Mouse (Mus musculus) urinary bladder, postnatal 25 days (tissue): ENCODE results near the gene Lingo1.
A peak's percentile ranks its signal among the peaks of the same experiment; 100 is the strongest.

Source experiments
- DNase-seq: peaks from one replicate; pipeline ENCODE4 v3.0.0; 2022; ENCODE audit warnings: low spot score

Gene Lingo1

DNA sequence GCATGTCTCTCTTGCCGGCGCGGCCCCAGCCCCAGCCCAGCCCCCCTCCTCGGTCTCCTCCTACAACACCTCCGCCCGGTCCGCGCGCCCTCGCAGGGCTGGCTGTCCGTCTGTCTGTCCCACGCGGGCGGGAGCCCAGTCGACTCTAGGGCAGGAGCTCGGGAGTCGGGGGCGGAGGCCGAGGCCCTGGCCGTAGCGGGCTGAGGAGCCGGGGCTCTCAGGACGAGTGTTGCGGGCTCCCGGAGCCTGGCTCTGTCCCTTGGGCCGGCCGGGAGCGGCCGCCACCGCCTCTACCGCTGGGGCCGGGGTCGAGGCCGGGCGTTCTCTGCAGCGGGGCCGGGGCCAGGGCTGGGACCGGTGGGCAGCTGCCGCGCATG is 161.2 kb downstream of the Lingo1 start:
- peak; percentile 17 for DNase-seq

DNA sequence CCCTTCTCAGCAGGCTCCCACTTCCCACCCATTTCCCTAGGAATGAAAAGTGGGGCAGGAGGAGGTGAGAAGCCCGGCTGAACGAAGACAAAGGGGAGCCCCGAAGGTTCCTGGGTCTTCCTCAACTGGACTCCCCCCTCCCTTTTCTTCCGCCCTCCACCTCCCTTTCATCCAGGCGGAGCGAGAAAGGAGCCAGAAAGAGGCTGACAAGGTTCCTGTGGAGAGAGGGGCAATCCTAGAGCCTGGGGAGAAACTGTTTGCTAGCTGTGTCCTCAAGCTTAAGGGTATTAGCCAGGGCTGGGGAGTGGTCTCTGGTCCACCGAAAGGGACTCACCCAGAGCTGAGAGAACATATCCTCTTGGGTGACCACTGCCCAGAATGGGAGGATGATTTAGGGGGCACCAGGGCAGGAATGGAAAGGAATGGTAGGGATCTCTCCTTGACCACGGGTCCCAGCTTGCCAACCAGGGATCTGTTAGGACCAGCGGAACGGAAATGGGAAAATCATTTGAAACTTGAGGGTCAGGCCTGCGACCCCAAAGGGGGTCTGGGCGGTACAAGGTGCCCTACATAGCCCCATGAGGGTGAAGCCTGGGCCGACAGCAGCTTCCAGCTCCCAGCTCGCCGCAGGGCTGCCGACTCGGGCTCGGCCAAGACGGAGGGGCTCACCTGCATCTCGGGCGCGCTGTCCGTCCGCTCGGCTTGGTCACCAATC is 161.7 kb downstream of the Lingo1 start:
- DNase-seq, result no peak

DNA sequence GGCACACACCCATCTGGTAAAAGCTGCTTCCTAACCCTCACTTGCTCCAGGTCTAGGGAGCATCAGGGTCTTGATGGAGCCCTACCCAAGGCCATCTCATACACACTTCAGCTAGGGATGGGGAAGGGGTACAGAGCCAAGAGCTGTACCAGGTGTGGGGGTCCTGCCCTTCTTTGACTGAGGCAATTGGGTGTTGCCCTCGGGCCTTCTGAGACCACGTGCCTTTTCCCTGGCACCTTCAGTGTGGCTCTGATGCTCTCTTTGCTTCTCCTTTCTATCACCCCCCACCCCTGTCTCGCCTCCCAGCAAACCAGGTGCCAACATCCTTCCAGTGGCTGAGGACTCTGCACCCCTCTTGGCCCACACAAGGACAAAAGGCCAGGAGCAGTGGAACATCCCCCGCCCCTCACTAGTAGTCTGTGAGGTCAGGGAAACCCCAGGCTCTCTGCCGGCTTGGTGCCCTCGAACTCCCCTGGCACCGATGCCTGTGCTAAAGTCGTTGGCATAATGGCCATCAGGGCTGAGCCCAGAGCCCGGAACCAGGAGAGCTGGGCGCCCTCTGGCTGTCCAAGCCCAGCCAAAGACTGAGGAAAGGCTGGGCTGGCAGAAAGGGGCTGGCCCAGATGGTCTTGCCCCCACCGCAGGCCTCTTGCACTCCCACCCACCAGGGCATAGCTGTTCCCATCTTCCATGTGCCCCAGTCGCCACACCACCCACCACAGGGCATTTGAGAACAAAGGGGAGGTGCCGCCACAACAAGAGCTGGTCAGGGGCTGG is 162.6 kb downstream of the Lingo1 start:
- DNase-seq, result no peak

DNA sequence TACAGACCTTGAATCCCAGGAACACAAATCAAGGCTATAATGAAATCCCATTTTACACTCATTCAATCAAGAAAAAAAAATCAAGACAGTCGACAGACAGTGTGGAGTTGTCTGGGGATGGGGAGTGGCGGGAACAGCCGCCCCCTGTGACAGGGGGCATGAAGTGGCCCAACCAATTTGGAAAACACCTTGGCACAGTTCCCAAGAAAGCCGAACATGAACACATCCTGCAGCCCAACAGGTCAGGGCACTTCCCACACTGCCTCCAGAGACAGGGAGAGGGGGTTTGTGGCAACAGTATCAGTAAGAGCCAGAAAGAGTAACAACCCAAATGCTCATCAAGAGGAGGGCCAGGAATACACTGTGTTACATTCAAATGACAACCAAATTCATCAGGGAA is 165.3 kb downstream of the Lingo1 start:
- no peak for DNase-seq

DNA sequence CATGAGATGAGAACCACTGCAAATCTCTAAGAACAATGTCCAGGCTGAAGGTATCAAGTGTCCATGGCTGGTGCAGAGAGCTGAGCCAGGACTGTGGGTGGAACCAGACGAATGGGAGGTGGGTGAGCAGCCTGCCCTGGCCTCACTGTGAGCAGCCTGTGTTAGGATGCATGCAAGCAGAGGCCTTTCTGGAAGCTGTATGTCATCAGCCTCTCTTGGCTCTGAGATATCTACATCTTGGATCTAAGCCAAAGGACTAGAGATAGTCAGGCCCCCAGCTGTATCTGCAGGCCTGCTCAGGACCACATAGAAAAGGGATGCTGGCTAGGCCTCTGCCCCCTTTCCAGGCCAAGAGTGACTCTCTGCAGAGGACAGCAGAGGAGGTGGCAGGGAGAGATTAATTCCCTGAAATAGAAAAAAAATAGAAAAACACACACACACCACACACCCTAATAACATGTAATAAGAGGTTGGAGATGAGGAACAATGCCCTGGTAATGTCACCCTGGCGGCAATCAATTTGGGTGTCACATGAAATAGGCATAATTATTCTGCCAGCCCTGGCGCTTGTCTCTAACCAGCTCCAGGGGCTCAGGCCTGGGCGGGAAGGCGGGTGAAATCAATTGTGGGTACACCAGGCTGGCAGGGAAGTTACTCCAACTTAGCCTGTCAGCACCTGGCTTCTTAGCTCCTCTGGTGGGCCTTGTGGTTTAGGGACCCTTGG is 166.4 kb downstream of the Lingo1 start:
- DNase-seq, result no peak

DNA sequence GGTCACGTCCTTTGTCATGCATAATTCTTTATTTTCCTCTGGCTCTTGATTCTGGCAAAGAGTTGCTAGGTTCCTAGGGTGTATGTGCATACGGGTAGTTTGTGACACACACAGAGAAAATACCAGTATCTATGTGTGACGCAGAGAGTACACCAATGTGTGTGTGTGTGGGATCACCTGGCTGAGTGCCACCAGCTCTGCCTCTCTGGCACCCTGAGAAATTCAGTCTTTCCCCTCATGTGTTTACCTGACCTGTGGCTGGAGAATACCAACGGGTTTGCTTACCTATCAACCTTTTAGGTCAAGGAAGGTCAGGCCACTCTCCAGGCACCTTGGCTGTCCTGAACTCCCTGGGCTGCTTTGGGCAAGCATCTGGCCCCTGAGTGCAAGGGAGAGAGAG is 169.0 kb downstream of the Lingo1 start:
- DNase-seq, result no peak

DNA sequence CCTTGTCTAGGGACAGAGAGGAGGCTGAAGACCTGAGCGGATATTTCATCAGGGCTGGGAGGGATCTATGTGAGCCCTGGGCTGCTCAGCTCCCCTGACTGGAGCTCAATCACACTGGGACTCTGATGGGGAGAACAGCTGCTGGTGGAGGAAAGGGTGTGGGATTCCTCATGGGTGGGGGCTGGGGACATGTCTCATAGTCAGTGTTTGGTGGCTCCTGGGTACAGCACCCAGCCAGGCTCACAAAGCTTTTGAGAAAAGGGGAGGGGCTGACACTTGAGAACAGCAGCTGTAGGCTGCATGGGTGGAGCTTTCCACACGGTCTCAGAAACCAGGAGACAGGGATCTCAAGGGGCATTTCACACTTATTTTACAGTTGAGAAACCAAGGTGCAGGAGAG is 171.3 kb downstream of the Lingo1 start:
- no peak for DNase-seq

DNA sequence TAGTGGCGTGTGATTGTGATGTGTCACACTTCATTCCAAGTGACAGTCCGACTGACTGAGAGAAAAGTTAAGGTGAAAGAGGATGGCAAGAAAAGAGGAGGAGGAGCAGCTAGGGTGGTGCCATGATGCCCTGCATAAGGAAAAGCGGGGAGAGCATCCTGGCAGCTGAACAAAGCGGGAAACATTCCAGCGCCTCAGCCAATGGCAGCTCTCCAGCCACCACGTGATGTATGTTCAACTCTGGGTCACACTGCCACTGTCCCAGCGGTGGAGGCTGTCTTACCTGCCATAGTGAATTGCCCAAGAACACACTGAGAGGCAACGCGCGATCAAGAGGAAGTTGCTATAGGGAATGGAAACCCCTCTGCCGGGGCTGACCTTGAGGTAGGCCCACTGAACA is 172.9 kb downstream of the Lingo1 start:
- DNase-seq, result no peak

DNA sequence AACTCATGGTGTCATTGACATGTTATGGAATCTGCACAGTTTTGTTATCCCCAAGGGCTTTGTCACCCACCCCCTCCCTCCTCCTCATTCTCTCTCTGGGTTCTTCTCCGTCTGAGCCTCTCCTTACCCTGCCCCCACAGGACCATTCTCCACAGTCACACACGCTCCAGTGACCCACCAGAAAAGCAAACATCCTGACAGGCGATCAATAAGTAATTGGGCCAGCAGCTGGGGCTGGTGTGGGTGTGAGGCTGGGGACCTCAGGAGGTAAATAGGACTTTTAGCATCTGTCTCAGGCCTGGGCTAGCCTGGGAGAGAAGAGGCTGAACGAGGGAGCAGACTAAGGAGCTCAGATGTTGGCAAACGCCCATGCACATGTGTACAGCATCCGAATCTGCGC is 173.5 kb downstream of the Lingo1 start:
- no peak for DNase-seq

DNA sequence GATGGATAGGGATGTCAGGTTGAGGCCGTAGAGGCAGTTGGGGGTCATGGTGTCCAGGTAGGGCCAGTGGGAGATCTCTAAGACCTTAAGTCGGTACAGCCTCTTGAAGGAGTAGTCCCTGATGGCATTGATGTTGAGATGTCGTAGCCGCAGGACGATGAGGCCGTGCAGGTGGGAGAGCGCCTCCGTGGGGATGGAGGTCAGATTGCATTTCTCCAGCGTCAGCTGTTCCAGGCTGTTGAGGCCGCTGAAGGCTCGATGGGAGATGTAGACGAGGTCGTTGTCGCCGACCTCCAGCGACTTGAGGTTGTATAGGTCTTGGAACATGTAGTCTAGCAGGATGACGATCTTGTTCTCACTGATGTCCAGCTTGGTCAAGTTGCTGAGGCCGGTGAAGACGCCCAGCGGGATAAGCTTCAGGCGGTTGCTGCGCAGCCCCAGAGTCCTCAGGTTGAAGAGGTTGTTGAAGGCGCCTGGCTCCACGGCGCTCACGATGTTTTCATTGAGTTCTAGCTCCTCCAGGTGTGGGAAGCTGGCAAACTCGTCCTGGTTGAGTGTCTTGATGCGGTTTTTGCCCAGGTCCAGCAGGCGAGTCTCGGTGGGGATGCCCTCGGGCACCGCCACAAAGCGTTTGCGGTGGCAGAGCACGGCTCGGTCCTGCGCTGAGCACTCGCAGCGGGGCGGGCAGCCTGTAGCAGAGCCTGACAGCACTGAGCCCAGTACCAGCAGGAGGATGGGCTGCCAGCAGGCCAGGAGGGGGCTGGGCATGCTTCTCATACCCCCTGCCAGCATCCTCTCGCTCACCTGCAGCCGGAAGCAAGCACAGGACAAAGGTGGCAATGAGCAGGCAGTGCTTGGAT is 175.5 kb downstream of the Lingo1 start:
- no peak for DNase-seq

DNA sequence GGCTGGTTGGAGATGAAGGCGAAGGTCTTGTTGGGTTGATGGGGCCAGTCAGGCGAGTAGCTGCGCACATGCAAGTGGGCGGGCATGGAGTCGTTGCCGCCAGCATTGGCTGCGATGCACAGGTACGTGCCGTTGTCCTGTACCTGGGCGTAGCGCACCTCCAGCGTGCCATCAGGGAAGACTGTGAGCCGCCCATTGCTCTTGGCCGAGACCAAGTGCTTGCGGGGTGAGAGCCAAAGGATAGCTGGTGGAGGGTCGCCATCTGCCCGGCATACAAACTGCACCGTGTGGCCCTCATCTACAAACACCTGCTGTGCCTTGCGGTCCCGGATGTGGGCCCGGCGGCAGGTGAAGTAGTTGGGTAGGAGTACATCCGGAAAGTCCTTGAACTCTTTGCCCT is 176.6 kb downstream of the Lingo1 start:
- DNase-seq, result no peak

DNA sequence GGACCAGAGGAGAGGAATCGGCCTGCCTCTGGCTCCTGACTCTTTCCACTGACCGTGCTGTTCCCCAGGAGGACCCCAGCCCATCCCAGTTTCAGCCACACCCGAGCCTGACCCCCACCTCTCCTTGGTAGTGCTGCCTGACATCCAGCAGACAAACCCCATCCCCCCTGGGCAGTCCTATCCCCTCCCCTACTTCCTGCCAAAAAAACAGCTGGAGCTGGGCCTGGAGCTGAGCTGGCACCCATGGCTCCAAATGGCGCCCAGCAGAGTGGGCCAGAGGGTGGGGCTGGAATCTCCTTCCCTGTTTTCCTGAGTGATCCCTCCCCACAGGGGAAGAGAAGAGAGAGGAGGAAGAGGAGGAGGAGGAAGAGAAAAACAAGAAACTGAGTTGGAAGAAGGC is 177.6 kb downstream of the Lingo1 start:
- no peak for DNase-seq

DNA sequence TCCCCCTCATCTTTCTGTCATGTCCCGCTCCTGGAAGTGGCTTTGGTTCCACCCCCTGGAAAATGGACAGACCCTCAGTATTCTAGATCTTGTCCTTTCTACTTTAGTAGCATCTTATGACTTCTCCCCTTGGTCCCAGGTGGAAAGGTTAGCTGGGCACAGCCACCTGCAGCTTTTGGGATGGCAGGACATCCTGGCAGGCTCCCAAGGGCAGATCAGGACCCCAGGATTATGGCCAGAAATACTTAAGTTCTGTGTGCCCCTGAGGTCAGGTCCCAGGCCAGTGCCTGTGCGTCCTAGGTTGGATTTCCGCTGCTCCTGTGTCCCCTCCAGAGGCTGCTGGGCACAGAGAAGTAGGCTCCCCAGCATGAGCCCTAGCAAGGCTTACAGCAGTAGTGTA is 180.2 kb downstream of the Lingo1 start:
- no peak for DNase-seq

DNA sequence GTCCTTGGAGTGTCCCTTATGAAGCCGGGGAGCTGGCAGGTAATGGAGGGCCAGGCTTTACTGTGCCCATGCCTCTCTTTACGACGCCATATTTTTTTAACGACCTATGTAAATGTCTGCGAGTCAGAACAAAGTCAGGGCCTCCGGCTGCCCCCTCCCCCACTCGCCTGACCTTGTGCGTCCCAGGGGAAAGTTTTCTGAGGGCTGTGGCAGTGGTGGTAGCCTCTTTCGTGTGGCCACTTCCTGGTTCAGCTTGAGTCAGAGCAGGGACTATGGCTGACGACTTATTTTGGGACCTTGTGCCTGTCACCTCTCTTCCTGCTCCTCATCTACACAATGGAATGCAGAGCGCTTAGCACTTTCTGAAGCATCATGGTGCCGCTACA is 183.5 kb downstream of the Lingo1 start:
- DNase-seq, result no peak

DNA sequence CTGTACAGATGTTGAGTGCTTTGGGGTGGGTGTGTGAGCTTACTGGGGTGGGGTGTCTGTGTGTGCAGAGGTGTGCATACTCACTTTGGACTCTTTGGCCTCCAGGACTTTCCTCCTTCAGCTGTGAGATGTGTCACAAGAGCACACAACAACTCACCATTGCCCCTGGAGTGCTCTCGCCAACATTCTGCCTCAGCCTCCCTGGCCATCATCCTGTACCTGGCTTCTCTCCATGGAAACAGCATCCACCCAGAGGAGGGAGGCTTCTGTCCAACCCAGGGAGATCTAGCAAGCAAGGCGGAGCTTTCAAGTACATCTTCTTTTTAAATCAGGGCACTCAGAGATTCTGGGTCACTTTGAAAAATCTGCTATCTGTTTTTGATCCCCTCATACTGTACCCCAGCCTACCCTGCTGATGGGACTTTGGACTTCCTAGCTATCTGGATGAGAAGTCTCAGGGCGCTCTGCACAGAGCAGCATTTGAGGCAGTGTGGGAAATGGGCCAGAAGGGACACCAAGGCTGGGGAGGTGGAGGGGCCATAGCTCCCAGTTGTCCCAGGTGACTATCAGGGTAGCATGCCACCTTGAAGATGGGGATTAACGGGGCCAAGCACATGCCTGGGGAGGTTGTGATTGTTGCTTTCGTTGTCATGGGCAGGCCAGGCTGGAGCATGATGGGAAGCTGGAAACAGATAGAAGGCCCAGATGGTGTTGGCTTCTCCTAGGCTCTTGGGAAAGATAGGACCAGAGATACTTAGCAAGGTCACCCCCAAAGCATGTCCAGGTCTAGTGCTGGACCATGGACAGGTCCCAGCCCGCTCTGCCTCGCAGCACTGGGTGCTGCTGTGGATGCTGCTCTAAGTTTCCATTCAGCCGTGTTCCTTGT is 184.1 kb downstream of the Lingo1 start:
- no peak for DNase-seq

DNA sequence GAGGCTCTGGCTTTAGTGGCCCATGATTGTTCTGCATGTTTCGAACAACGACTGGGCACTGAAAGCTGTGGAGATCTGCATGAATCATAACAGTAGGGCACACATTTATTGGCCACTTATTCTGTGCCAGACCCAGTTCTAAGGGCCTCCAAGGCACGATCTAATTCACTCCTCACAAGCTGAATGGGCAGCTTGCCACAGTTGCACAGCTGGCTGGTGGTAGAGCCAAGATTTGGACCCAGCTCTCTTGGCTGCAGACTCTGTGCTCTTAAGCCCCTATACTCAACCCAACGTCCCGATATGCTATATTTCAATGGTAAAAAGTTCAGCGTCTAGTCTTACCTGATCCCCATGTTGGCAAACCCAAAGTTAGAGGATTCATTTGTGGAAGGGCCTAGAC is 185.3 kb downstream of the Lingo1 start:
- DNase-seq, result no peak

DNA sequence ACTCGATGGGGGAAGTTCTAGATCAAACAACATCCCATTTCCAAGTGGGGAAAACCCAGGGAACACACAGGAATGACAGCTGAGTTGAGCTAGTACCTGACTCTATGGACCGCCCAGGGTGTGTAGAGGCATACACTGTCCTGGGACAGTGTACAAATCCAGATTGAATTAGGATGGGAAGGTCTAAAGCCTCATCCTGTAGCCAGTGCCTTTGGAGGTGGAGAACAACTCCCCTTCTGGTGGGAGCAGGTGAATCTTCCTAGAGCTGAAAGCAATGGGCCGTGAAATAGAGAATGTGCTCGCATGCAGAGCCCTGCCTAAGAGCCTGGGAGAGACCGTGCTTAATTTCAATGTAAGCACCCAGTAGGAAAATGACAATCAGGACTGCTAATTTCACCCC is 185.8 kb downstream of the Lingo1 start:
- no peak for DNase-seq

DNA sequence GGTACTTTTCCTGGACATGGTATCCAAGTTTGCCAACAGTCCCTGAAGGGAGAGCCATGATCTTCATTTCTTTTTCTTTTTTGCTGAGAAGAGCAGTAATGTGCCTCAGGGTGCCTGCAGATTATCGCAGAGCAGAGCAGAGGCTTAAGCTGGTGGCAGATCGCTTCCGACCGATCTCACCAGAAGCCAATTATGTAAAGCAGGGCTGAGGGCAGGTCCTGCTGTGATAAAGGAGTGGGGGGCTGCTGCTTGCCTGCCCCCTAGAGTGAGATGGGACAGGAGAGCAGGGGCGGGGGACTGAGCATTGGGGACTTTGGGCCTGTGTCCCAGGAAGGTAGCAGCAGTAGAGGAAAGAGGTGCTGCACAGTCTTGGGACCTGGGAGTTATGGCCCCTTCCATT is 186.8 kb downstream of the Lingo1 start:
- no peak for DNase-seq

DNA sequence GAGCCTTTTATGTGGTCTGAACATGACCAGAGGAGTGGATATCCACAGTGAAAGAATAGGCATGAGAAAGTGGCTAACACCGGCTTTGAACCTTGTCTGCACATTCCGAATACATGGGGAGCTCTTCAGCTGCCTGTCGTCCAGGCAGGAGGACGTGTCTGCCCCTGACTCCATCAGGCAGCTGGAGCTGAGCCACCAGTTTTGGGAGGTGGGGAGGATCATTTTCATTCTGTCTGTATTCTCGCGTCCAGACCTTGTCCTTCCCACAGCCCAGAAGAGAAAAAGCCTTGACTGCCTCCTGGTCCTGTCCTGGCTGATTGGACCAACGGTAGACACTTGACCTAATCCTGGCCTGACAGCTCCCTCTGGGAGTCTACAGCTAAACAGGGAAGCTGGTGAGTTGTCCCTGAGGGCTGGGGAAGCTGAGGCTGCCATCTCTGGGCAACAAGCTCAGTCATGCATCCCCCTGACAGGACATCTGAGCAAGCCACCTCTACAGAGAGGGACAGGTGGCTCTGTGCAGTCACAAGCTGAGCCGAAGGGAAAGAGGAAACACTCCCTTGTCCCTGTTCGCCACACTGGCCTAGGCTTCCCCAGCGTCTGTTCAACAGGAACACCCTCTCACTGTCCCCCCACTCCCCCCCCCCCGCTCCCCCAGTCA is 187.4 kb downstream of the Lingo1 start:
- no peak for DNase-seq

DNA sequence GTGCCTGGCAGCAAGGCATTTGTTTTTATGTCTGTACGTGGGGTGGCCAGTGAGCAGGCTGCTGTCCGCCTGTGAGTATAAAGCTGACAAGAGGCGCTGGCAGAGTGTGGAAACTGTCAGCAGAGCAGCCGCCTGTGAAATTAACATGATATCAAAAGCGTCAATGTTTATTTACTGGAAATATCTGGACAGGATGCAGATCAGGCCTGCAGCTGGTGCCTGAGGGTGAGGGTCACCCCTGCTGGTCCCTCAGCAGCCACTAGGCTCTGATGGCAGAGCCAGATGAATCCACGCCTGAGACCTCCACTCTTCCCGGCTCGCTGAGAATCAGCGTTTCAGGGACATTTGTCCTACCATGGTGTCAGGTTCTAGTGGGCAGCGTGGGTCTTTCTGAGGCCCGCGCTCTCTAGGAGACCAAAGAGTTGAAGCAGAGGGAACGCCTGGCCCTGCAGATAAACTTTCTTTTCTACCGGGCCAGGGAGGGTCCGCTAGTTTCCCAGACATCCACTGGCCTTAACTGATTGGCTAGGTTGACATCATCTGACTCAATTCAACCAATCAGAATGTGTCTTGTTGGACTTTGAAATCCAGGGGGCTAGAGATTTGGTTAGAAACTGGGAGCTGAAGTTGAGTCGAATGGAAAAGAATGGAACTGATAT is 190.1 kb downstream of the Lingo1 start:
- DNase-seq, result no peak
